ENCODE assay signal across 8 mouse cellular contexts in the genomic region with DNA sequence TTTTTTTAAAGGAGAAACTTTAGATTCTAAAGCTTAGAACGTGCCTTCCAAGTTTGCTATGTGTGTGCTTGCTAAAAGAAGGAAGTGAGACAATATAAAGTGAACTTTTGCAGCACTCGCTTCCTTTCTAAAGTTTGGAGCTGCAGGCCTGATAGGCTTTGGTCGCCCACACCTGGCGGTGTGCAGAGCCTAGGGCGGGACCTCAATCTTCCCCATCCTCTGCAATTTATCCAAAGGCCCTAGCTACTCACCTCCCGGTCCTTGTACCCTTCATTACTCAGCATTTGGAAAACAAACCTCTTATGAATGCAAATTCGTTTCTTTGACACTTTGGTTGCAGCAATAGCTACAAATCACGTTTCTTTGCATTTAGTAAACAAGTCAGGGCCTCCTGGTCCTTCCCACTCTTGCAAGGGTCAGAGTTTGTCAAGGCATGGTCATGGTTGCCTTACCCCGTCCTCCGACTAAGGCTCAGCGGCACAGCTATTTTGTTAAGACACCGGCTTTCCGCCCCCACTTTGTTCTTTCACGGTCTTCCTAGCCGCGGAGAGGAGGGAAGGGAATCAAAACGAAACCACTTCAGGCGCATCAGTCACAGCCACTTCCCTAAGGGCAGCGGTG.
A peak's percentile ranks its signal among the peaks of the same experiment; 100 is the strongest.
DNase-seq lines count a peak whose midpoint lies in the region; ATAC-seq and TF ChIP-seq lines count a peak whose summit lies in the region.

No protein-coding gene starts in this region.

- TF ChIP-seq CTCF in lung, adult 2 months (IDR thresholded peaks at IDR 0.05; ENCODE audit: insufficient read depth, low read length): no peak
- no peak for TF ChIP-seq CTCF in bone marrow macrophage, adult 2 months (IDR thresholded peaks at IDR 0.05; ENCODE audit: low read depth, low read length)
- TF ChIP-seq CTCF in kidney, postnatal 0 days (IDR thresholded peaks at IDR 0.05; ENCODE audit: low read depth): no peak

- no peaks in the 10 kb centered on the region for H3K36me3 ChIP-seq in kidney, postnatal 0 days (ENCODE audit: insufficient read depth, low read length)

- 28% methylated on average over 19 of the region's 19 CpGs for WGBS in lung, adult 2 months
- WGBS in kidney, postnatal 0 days: 31% methylated on average over 19 of the region's 19 CpGs

- peak; percentile 40 for DNase-seq in lung, adult 2 months
- DNase-seq in lung, postnatal 25 days (ENCODE audit: low spot score): no peak
- DNase-seq in heart, adult 9 months (ENCODE audit: low spot score in 2 of 2): peak; percentile 26 to 41
- DNase-seq in kidney, postnatal 0 days (ENCODE audit: low spot score): peak; percentile 57
- peak; percentile 23 for DNase-seq in mesoderm, embryonic 11.5 days (ENCODE audit: low read depth, low spot score)
- DNase-seq in thymus, postnatal 10 days (ENCODE audit: low spot score in 2 of 2): peak; percentile 36 to 38
- no peak for DNase-seq in frontal cortex, postnatal 14 days (ENCODE audit: low spot score in 2 of 2)

- H3K9me3 ChIP-seq in kidney, postnatal 0 days (replicated peaks; ENCODE audit: low read length): no peaks in the 10 kb centered on the region

- peaks cover 18% of the 10 kb centered on the region for H3K4me1 ChIP-seq in lung, adult 2 months (ENCODE audit: control insufficient read depth, insufficient read depth, low read length)
- peaks cover 20% of the 10 kb centered on the region for H3K4me1 ChIP-seq in bone marrow macrophage, adult 2 months (ENCODE audit: control insufficient read depth, insufficient read depth, low read length)
- peaks cover 30% of the 10 kb centered on the region for H3K4me1 ChIP-seq in kidney, postnatal 0 days (replicated peaks; ENCODE audit: insufficient read depth, low read length)

- H3K4me3 ChIP-seq in lung, adult 2 months (replicated peaks; ENCODE audit: extremely low read depth, low read depth, low read length): peak overlapping the region; percentile 83
- H3K4me3 ChIP-seq in bone marrow macrophage, adult 2 months (ENCODE audit: insufficient read depth, low read length): peak overlapping the region; percentile 92
- peak overlapping the region; percentile 22 for H3K4me3 ChIP-seq in kidney, postnatal 0 days (replicated peaks; ENCODE audit: low read depth, low read length)

- peak overlapping the region; percentile 98 for H3K4me2 ChIP-seq in kidney, postnatal 0 days (ENCODE audit: low read length)

- H3K27me3 ChIP-seq in kidney, postnatal 0 days (ENCODE audit: insufficient read depth, low read length): peaks cover 8% of the 10 kb centered on the region

- peak overlapping the region; percentile 99 for H3K27ac ChIP-seq in bone marrow macrophage, adult 2 months (ENCODE audit: insufficient read depth, low read depth, low read length)
- H3K27ac ChIP-seq in kidney, postnatal 0 days: peak overlapping the region; percentile 98

- H3K9ac ChIP-seq in kidney, postnatal 0 days (ENCODE audit: low read depth, low read length): 0 out of 2 replicates have a peak overlapping the region, but pooled peaks have one; percentile 4

- TF ChIP-seq POLR2A in lung, adult 2 months (IDR thresholded peaks at IDR 0.05; ENCODE audit: borderline replicate concordance, extremely low read depth, low read depth, low read length): no peak
- no peak for TF ChIP-seq POLR2A in bone marrow macrophage, adult 2 months (IDR thresholded peaks at IDR 0.05; ENCODE audit: borderline replicate concordance, low read depth, low read length)

- no peak for ATAC-seq in kidney, postnatal 0 days (replicated peaks; ENCODE audit: low FRiP score, low read depth)

Comparison
In these comparisons a context has a peak if more than half of its experiments do, and no peak if none do; other contexts are left out.
1. DNase-seq: peak in lung, adult 2 months (single experiment), heart, adult 9 months (2 of 2), kidney, postnatal 0 days (single experiment), mesoderm, embryonic 11.5 days (single experiment) and thymus, postnatal 10 days (2 of 2); none in lung, postnatal 25 days (single experiment) and frontal cortex, postnatal 14 days (0 of 2).
2. H3K4me3 ChIP-seq: peak in every context shown above with its lines; median percentile 92 in bone marrow macrophage, adult 2 months; 83 in lung, adult 2 months; 22 in kidney, postnatal 0 days.